Mouse (Mus musculus): ENCODE data around the gene Zfp579.

DNA sequence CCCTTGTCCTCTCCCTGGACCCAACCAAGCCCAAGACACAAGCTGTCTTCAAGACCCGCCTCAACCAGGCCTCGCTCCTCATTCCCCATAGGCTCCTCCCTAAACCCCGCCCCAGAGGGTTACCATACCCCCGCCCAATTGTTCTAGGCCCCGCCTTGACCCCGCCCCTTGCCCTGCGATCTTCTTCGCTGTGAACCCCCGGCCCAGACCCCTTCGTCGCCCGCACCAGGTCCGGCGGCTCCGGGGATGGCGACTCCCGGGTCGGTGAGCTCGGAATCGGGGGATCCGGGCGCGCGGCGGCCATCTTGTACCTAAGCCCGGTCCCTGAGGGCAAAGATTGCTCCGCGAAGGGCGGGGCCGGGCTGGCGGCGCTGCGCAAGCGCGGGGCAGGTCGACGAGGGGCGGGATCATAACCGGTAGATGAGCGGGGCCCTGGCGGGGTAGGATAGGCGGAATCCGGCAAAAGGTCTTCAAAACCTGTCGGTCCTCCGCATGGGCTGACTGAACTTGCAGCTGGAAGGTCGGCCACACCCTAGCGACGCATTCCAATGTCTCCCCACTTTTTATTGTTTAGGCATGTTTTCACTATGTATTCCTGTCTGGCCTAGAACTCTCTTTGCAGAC is 42.3 kb upstream of the Zfp579 start, which contains the start of gene Zfp784:
- TF ChIP-seq CTCF (IDR thresholded peaks at IDR 0.05; ENCODE audit: low read depth) (no peak), EP300 (optimal IDR thresholded peaks at IDR 0.05) (peak; percentile 84)
